Mouse (Mus musculus) B cell, adult 67 days (primary cell): Measurements from ENCODE around the gene Gm10096. TPM values are rescaled to one million over a fixed set of nuclear protein-coding genes. Genes with fewer than 3 reads are reported as not detected.

ENCODE experiments used
- total RNA-seq, 2 experiments: library from RNA; stranded (reverse); gene quantifications; 4 replicates each; pipeline ENCODE4 v1.2.4; 2023

Gm10096 gene
- not detected for total RNA-seq

DNA sequence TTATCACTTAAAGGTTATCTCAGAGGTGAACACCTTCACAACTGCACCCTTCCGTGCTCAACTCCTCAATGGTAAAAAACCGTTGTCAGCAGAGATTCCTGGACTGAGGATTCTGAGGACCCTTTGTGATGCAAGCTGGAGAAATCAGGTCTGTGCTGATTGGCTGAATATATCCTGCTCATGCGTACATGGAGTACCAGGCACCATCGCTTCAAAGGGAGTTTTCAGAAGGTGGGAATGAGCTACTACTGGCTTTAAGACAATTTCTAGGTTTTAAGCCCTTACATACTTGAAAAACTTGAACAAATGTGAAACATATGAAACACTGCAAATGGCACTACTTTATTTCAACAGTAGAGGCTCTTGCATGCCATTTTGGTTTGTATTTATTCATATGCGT is at the start of gene Gm10096:
Gm10096 (minus strand) TSS at position 101 of the 400 bp plus-strand sequence.

